Mouse (Mus musculus): ENCODE data around the gene Babam2. TPM values are rescaled to one million over a fixed set of nuclear protein-coding genes. Genes with fewer than 3 reads are reported as not detected.

The Babam2 gene
- polyA plus RNA-seq, 1 experiment from 2014 or later, result 45.9 TPM

- Histone ChIP-seq H3K4me1 (ENCODE audit: control insufficient read depth, insufficient read depth, low read length) (no peaks in the 10 kb centered on the region; the same call in 1 of the 2 replicates), H3K27me3 (ENCODE audit: control insufficient read depth, insufficient read depth, low read length) (no peaks in the 10 kb centered on the region), H3K27ac (ENCODE audit: low read depth, low read length) (no peak overlapping the region), H3K36me3 (ENCODE audit: control insufficient read depth, insufficient read depth, low read length) (no peaks in the 10 kb centered on the region), H3K4me2 (no peak overlapping the region), H3K9me3 (ENCODE audit: control insufficient read depth, low read length) (no peaks in the 10 kb centered on the region), H3K4me3 (ENCODE audit: low read depth, low read length) (no peak overlapping the region), H3K9ac (ENCODE audit: low read length) (no peak overlapping the region)
- 80% methylated on average over 2 of the region's 2 CpGs for WGBS
- DNase-seq (ENCODE audit: low spot score, missing footprints), result no peak
- no peak for ATAC-seq (ENCODE audit: low FRiP score)
These were observed 301.3 kb downstream of the Babam2 start for GRCm38 (mm10) chr5:31998806-31999205.

GRCm38 (mm10) chr5:32000076-32000475, 302.6 kb downstream of the Babam2 start:
- no peaks in the 10 kb centered on the region; the same call in 1 of the 2 replicates for H3K4me1 ChIP-seq (ENCODE audit: control insufficient read depth, insufficient read depth, low read length)
- no peaks in the 10 kb centered on the region for H3K9me3 ChIP-seq (ENCODE audit: control insufficient read depth, low read length)
- H3K27me3 ChIP-seq (ENCODE audit: control insufficient read depth, insufficient read depth, low read length), result no peaks in the 10 kb centered on the region
- 73% methylated on average over 3 of the region's 3 CpGs for WGBS
- H3K4me3 ChIP-seq (ENCODE audit: low read depth, low read length), result no peak overlapping the region
- DNase-seq (ENCODE audit: low spot score, missing footprints) (no peak), ATAC-seq (ENCODE audit: low FRiP score) (no peak)
- no peak overlapping the region for H3K27ac ChIP-seq (ENCODE audit: low read depth, low read length)
- no peak overlapping the region for H3K9ac ChIP-seq (ENCODE audit: low read length)
- no peaks in the 10 kb centered on the region for H3K36me3 ChIP-seq (ENCODE audit: control insufficient read depth, insufficient read depth, low read length)
- no peak overlapping the region for H3K4me2 ChIP-seq

- WGBS, result 91% methylated on average over 9 of the region's 9 CpGs
- ATAC-seq (ENCODE audit: low FRiP score), result no peak
These were observed 303.8 kb downstream of the Babam2 start for GRCm38 (mm10) chr5:32001266-32001665.

GRCm38 (mm10) chr5:32001771-32002170, 304.3 kb downstream of the Babam2 start:
- WGBS, result 77% methylated on average over 3 of the region's 3 CpGs

More at GRCm38 (mm10) chr5:32001266-32001665, 303.8 kb downstream of the Babam2 start:
- no peaks in the 10 kb centered on the region for H3K36me3 ChIP-seq (ENCODE audit: control insufficient read depth, insufficient read depth, low read length)
- DNase-seq (ENCODE audit: low spot score, missing footprints), result no peak
- no peak overlapping the region for H3K4me2 ChIP-seq
- no peaks in the 10 kb centered on the region for H3K9me3 ChIP-seq (ENCODE audit: control insufficient read depth, low read length)
- no peaks in the 10 kb centered on the region for H3K27me3 ChIP-seq (ENCODE audit: control insufficient read depth, insufficient read depth, low read length)
- no peak overlapping the region for H3K4me3 ChIP-seq (ENCODE audit: low read depth, low read length)
- no peaks in the 10 kb centered on the region; the same call in 1 of the 2 replicates for H3K4me1 ChIP-seq (ENCODE audit: control insufficient read depth, insufficient read depth, low read length)
- no peak overlapping the region for H3K27ac ChIP-seq (ENCODE audit: low read depth, low read length)
- no peak overlapping the region for H3K9ac ChIP-seq (ENCODE audit: low read length)

GRCm38 (mm10) chr5:32008401-32008800, 310.9 kb downstream of the Babam2 start:
- H3K27me3 ChIP-seq (ENCODE audit: control insufficient read depth, insufficient read depth, low read length), result no peaks in the 10 kb centered on the region
- no peaks in the 10 kb centered on the region for H3K36me3 ChIP-seq (ENCODE audit: control insufficient read depth, insufficient read depth, low read length)
- DNase-seq (ENCODE audit: low spot score, missing footprints) (no peak), ATAC-seq (ENCODE audit: low FRiP score) (no peak)
- no peaks in the 10 kb centered on the region for H3K4me1 ChIP-seq (ENCODE audit: control insufficient read depth, insufficient read depth, low read length)
- 72% methylated on average over 3 of the region's 3 CpGs for WGBS
- no peak overlapping the region for H3K9ac ChIP-seq (ENCODE audit: low read length)
- no peak overlapping the region for H3K27ac ChIP-seq (ENCODE audit: low read depth, low read length)
- no peak overlapping the region for H3K4me2 ChIP-seq
- H3K9me3 ChIP-seq (ENCODE audit: control insufficient read depth, low read length), result no peaks in the 10 kb centered on the region
- no peak overlapping the region for H3K4me3 ChIP-seq (ENCODE audit: low read depth, low read length)

More at GRCm38 (mm10) chr5:32001771-32002170, 304.3 kb downstream of the Babam2 start:
- Histone ChIP-seq H3K27me3 (ENCODE audit: control insufficient read depth, insufficient read depth, low read length) (no peaks in the 10 kb centered on the region), H3K36me3 (ENCODE audit: control insufficient read depth, insufficient read depth, low read length) (no peaks in the 10 kb centered on the region), H3K27ac (ENCODE audit: low read depth, low read length) (no peak overlapping the region), H3K9me3 (ENCODE audit: control insufficient read depth, low read length) (no peaks in the 10 kb centered on the region), H3K9ac (ENCODE audit: low read length) (no peak overlapping the region), H3K4me2 (no peak overlapping the region), H3K4me1 (ENCODE audit: control insufficient read depth, insufficient read depth, low read length) (no peaks in the 10 kb centered on the region; the same call in 1 of the 2 replicates), H3K4me3 (ENCODE audit: low read depth, low read length) (no peak overlapping the region)
- ATAC-seq (ENCODE audit: low FRiP score) (no peak), DNase-seq (ENCODE audit: low spot score, missing footprints) (no peak)

- 92% methylated on average over 4 of the region's 4 CpGs for WGBS
- ATAC-seq (ENCODE audit: low FRiP score), result no peak
- no peak for DNase-seq (ENCODE audit: low spot score, missing footprints)
These were observed 312.6 kb downstream of the Babam2 start for GRCm38 (mm10) chr5:32010056-32010455.

GRCm38 (mm10) chr5:32013053-32013452, 315.6 kb downstream of the Babam2 start:
- DNase-seq (ENCODE audit: low spot score, missing footprints) (no peak), ATAC-seq (ENCODE audit: low FRiP score) (no peak)
- H3K27ac ChIP-seq (ENCODE audit: low read depth, low read length), result no peak overlapping the region
- no peaks in the 10 kb centered on the region for H3K9me3 ChIP-seq (ENCODE audit: control insufficient read depth, low read length)
- H3K4me1 ChIP-seq (ENCODE audit: control insufficient read depth, insufficient read depth, low read length), result no peaks in the 10 kb centered on the region
- WGBS, result 75% methylated on average over 2 of the region's 2 CpGs
- no peak overlapping the region for H3K4me3 ChIP-seq (ENCODE audit: low read depth, low read length)
- H3K27me3 ChIP-seq (ENCODE audit: control insufficient read depth, insufficient read depth, low read length), result no peaks in the 10 kb centered on the region
- H3K9ac ChIP-seq (ENCODE audit: low read length), result no peak overlapping the region
- no peaks in the 10 kb centered on the region for H3K36me3 ChIP-seq (ENCODE audit: control insufficient read depth, insufficient read depth, low read length)
- no peak overlapping the region for H3K4me2 ChIP-seq

More at GRCm38 (mm10) chr5:32010056-32010455, 312.6 kb downstream of the Babam2 start:
- Histone ChIP-seq H3K4me2 (no peak overlapping the region), H3K27ac (ENCODE audit: low read depth, low read length) (no peak overlapping the region), H3K4me1 (ENCODE audit: control insufficient read depth, insufficient read depth, low read length) (no peaks in the 10 kb centered on the region), H3K27me3 (ENCODE audit: control insufficient read depth, insufficient read depth, low read length) (no peaks in the 10 kb centered on the region), H3K9ac (ENCODE audit: low read length) (no peak overlapping the region), H3K4me3 (ENCODE audit: low read depth, low read length) (no peak overlapping the region), H3K36me3 (ENCODE audit: control insufficient read depth, insufficient read depth, low read length) (no peaks in the 10 kb centered on the region), H3K9me3 (ENCODE audit: control insufficient read depth, low read length) (no peaks in the 10 kb centered on the region)

GRCm38 (mm10) chr5:32014786-32015185, 317.3 kb downstream of the Babam2 start:
- Histone ChIP-seq H3K9ac (ENCODE audit: low read length) (no peak overlapping the region), H3K9me3 (ENCODE audit: control insufficient read depth, low read length) (no peaks in the 10 kb centered on the region), H3K27ac (ENCODE audit: low read depth, low read length) (no peak overlapping the region), H3K4me2 (no peak overlapping the region), H3K36me3 (ENCODE audit: control insufficient read depth, insufficient read depth, low read length) (no peaks in the 10 kb centered on the region), H3K4me1 (ENCODE audit: control insufficient read depth, insufficient read depth, low read length) (no peaks in the 10 kb centered on the region), H3K27me3 (ENCODE audit: control insufficient read depth, insufficient read depth, low read length) (no peaks in the 10 kb centered on the region), H3K4me3 (ENCODE audit: low read depth, low read length) (no peak overlapping the region)
- ATAC-seq (ENCODE audit: low FRiP score) (no peak), DNase-seq (ENCODE audit: low spot score, missing footprints) (no peak)
- 96% methylated on average over 7 of the region's 7 CpGs for WGBS

- WGBS, result 83% methylated on average over 9 of the region's 9 CpGs
- Histone ChIP-seq H3K4me1 (ENCODE audit: control insufficient read depth, insufficient read depth, low read length) (no peaks in the 10 kb centered on the region), H3K27ac (ENCODE audit: low read depth, low read length) (no peak overlapping the region), H3K36me3 (ENCODE audit: control insufficient read depth, insufficient read depth, low read length) (no peaks in the 10 kb centered on the region), H3K9me3 (ENCODE audit: control insufficient read depth, low read length) (no peaks in the 10 kb centered on the region), H3K9ac (ENCODE audit: low read length) (no peak overlapping the region), H3K4me2 (no peak overlapping the region), H3K27me3 (ENCODE audit: control insufficient read depth, insufficient read depth, low read length) (no peaks in the 10 kb centered on the region), H3K4me3 (ENCODE audit: low read depth, low read length) (no peak overlapping the region)
- ATAC-seq (ENCODE audit: low FRiP score) (no peak), DNase-seq (ENCODE audit: low spot score, missing footprints) (no peak)
These were observed 318.5 kb downstream of the Babam2 start for GRCm38 (mm10) chr5:32015949-32016478.

All from midbrain, embryonic 11.5 days (tissue).